Mouse (Mus musculus) left cerebral cortex, adult 18-20 months (tissue): ENCODE data around the gene Slc6a1. TPM values are rescaled to one million over a fixed set of nuclear protein-coding genes. Genes with fewer than 3 reads are reported as not detected.
A peak's percentile ranks its signal among the peaks of the same experiment; 100 is the strongest.

Experiments
- DNase-seq, 2 experiments: peaks; one replicate each; pipeline ENCODE4 v3.0.0; 2021 to 2022; ENCODE audit warnings: low spot score in 2 of 2, mixed read lengths in 1 of 2
- total RNA-seq, 2 experiments: library from RNA; stranded (reverse); gene quantifications; 2 replicates each; pipeline ENCODE4 v1.2.3; 2021

Gene Slc6a1
- total RNA-seq, 2 experiments from 2014 or later = 288 to 289 TPM

- peak; percentile 70 to 79 for DNase-seq
These were observed 65.7 kb downstream of the Slc6a1 start for GRCm38 (mm10) chr6:114347831-114348754.

- peak; percentile 36 to 49 for DNase-seq
These were observed 72.2 kb downstream of the Slc6a1 start for GRCm38 (mm10) chr6:114354635-114355034.

- peak in 1 of 2 experiments; percentile 17 for DNase-seq
These were observed 75.7 kb downstream of the Slc6a1 start for GRCm38 (mm10) chr6:114358171-114358570.

- no peak for DNase-seq
These were observed 79.9 kb downstream of the Slc6a1 start for GRCm38 (mm10) chr6:114362355-114362754.

GRCm38 (mm10) chr6:114363740-114364139, 81.3 kb downstream of the Slc6a1 start:
- no peak for DNase-seq

- no peak for DNase-seq
These were observed 82.3 kb downstream of the Slc6a1 start for GRCm38 (mm10) chr6:114364734-114365133.

GRCm38 (mm10) chr6:114366191-114366590, 83.8 kb downstream of the Slc6a1 start:
- DNase-seq = no peak

Other genes with a start within 250 kb of the Slc6a1 start
- 100 to 1,000 TPM; 569 to 617 TPM for gene Atp2b2, start 240.0 kb upstream of the Slc6a1 start, total RNA-seq
- gene Slc6a11, start 151.4 kb upstream of the Slc6a1 start, total RNA-seq = 10 to 100 TPM; 71.3 to 76.3 TPM
- 10 to 100 TPM; 25.9 to 32.0 TPM for gene Hrh1, start 115.3 kb downstream of the Slc6a1 start, total RNA-seq